Mouse (Mus musculus) midbrain, embryonic 11.5 days (tissue): ENCODE measurements around the gene Megf11. TPM values are rescaled to one million over a fixed set of nuclear protein-coding genes. Genes with fewer than 3 reads are reported as not detected.
"Not testable (repeated sequence)": the region's sequence is repeated elsewhere in the genome, so short reads cannot be mapped to it uniquely, and the experiment has no call there.

ENCODE experiments used
- ATAC-seq: fragments of 200-750 bp; cut with Nextera tagmentation; 2 replicates; pipeline ENCODE4 v1.8.0; 2017; ENCODE audit warnings: moderate TSS enrichment, moderate library complexity; ENCODE audit not compliant: low FRiP score
- DNase-seq: peaks from one replicate; pipeline ENCODE4 v3.0.0; 2015; ENCODE audit warnings: low spot score; ENCODE audit errors: missing footprints
- H3K27ac ChIP-seq: fragments of 300-500 bp; sonication (generic); 2 replicates; pipeline ENCODE4 v1.5.1; 2014; ENCODE audit warnings: low read depth, low read length
- H3K27me3 ChIP-seq: fragments of 300-500 bp; sonication (generic); 2 replicates; pipeline ENCODE4 v1.6.1; 2014; ENCODE audit warnings: mild to moderate bottlenecking, low read length, moderate library complexity, mixed read lengths; ENCODE audit not compliant: control insufficient read depth, insufficient read depth
- H3K36me3 ChIP-seq: fragments of 300-500 bp; sonication (generic); 2 replicates; pipeline ENCODE4 v1.6.1; 2014; ENCODE audit warnings: mild to moderate bottlenecking, low read length, moderate library complexity, mixed read lengths; ENCODE audit not compliant: control insufficient read depth, insufficient read depth
- H3K4me1 ChIP-seq: fragments of 300-500 bp; sonication (generic); 2 replicates; pipeline ENCODE4 v1.6.1; 2014; ENCODE audit warnings: low read length; ENCODE audit not compliant: control insufficient read depth, insufficient read depth
- H3K4me2 ChIP-seq: fragments of 300-500 bp; sonication (generic); 2 replicates; pipeline ENCODE4 v1.6.1; 2014; ENCODE audit warnings: mild to moderate bottlenecking, moderate library complexity
- H3K4me3 ChIP-seq: fragments of 300-500 bp; sonication (generic); 2 replicates; pipeline ENCODE4 v1.5.1; 2014; ENCODE audit warnings: low read depth, low read length
- H3K9ac ChIP-seq: fragments of 300-500 bp; sonication (generic); 2 replicates; pipeline ENCODE4 v1.6.1; 2014; ENCODE audit warnings: low read length
- H3K9me3 ChIP-seq: fragments of 300-500 bp; sonication (generic); 2 replicates; pipeline ENCODE4 v1.6.1; 2016; ENCODE audit warnings: low read length; ENCODE audit not compliant: control insufficient read depth
- WGBS: fragments of 180-500 bp; shearing (Covaris S2); extraction: QIAGEN DNeasy Blood & Tissue Kit; methylation state at CpG from one replicate; pipeline ENCODE4 v1.1.7; 2014; 5-methylcytosine and 5-hydroxymethylcytosine counted together
- polyA plus RNA-seq: library from polyadenylated mRNA; unstranded; fragments of >200 nt; fragmentation: Nextera tagmentation; extraction: Ambion mirVana; gene quantifications from 2 replicates; pipeline ENCODE4 v1.2.1, GENCODE M21; 2014

Megf11 gene
- polyA plus RNA-seq, 1 experiment from 2014 or later, result 3.1 TPM

GRCm38 (mm10) chr9:64719526-64720163 lies 334.2 kb downstream of the Megf11 start:
- 91% methylated on average over 5 of the region's 5 CpGs for WGBS
- Histone ChIP-seq H3K4me3 (no peak overlapping the region), H3K27me3 (no peaks in the 10 kb centered on the region), H3K9ac (no peak overlapping the region), H3K4me2 (no peak overlapping the region), H3K36me3 (no peaks in the 10 kb centered on the region), H3K27ac (no peak overlapping the region), H3K9me3 (no peaks in the 10 kb centered on the region), H3K4me1 (no peaks in the 10 kb centered on the region)
- DNase-seq (peak; percentile 17), ATAC-seq (no peak)

DNA sequence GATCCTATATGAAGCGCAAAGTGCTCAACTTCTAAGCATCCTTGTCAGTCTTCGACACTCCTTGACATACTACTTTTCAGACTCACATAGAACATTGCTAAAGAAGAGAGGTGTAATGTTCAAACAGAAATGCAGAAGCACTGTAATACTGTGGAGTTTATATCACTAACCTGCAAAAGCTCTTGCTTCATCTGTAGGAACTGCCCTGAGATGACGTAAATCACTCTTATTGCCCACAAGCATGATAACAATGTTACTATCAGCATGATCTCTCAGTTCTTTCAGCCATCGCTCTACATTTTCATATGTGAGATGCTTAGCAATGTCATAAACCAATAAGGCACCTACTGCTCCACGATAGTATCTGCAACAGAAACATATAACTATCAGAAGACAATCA lies 341.0 kb downstream of the Megf11 start:
- DNase-seq (peak; percentile 12), ATAC-seq (no peak)
- Histone ChIP-seq H3K9me3 (no peaks in the 10 kb centered on the region), H3K4me3 (no peak overlapping the region), H3K36me3 (no peaks in the 10 kb centered on the region; the same call in 1 of the 2 replicates), H3K4me2 (no peak overlapping the region), H3K9ac (no peak overlapping the region), H3K27me3 (no peaks in the 10 kb centered on the region), H3K27ac (no peak overlapping the region), H3K4me1 (no peaks in the 10 kb centered on the region)
- 96% methylated on average over 5 of the region's 5 CpGs for WGBS

DNA sequence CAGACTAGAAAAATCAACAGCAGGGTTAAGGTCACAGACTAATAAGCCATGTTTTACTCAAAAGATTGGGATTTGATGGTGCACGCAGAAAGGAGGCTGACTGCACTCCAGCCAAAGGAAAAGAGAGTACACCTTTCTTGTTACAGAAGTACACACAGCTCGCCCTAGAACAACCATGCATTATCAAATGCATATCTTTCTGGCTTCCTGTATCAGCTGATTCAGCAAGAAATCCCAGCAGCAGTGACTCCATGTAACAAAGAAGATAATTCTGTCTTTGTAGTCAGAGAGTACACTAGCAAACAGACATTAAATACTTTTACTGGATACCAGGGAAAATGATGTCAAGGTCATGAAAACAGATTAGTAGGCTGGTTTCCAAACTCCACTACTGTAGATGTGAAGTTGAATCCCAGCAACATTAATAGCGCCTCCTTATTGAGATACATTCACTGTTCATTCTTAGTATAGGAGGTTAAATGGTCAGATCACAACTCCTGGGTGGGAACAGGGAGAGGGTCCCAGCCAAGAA lies 345.7 kb downstream of the Megf11 start:
- H3K27me3 ChIP-seq, result no peaks in the 10 kb centered on the region
- WGBS, result 91% methylated on average over 3 of the region's 3 CpGs
- no peak overlapping the region for H3K4me2 ChIP-seq
- no peaks in the 10 kb centered on the region for H3K36me3 ChIP-seq
- DNase-seq (peak; percentile 35), ATAC-seq (no peak)
- H3K4me1 ChIP-seq, result peaks cover 4% of the 10 kb centered on the region
- no peak overlapping the region for H3K9ac ChIP-seq
- H3K9me3 ChIP-seq, result no peaks in the 10 kb centered on the region
- H3K4me3 ChIP-seq, result no peak overlapping the region
- H3K27ac ChIP-seq, result no peak overlapping the region

DNA sequence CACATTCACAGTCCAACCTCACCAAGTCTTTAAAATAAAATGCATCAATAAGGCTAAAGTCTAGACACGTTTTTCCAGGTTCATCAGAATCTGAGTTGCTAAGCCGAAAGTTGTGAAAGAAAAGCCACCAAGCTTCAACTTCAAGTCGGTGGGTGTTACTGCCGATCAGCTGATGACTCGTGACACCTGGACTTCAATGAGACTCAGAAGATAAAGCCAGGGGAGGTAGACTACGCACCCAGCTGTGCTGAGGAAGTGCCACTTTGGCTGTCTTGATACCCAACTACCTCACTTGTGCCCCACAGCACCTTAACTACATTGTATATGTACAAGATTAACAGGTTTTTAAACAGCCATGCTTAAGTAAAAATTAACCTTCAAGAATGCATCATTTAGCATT lies 348.7 kb downstream of the Megf11 start:
- no peak for DNase-seq
- Histone ChIP-seq H3K36me3 (no peaks in the 10 kb centered on the region), H3K4me3 (no peak overlapping the region), H3K27me3 (no peaks in the 10 kb centered on the region), H3K4me2 (no peak overlapping the region), H3K9ac (no peak overlapping the region), H3K27ac (no peak overlapping the region), H3K9me3 (no peaks in the 10 kb centered on the region), H3K4me1 (peaks cover 6% of the 10 kb centered on the region)
- ATAC-seq, result no peak
- 81% methylated on average over 6 of the region's 6 CpGs for WGBS

- not testable (repeated sequence) for H3K4me3 ChIP-seq, H3K9me3 ChIP-seq, ATAC-seq, DNase-seq, H3K9ac ChIP-seq, H3K27me3 ChIP-seq, H3K4me1 ChIP-seq, H3K36me3 ChIP-seq, H3K4me2 ChIP-seq, H3K27ac ChIP-seq
- WGBS, result 87% methylated on average over 7 of the region's 7 CpGs
Observed at GRCm38 (mm10) chr9:64734992-64735391, 349.6 kb downstream of the Megf11 start.

DNA sequence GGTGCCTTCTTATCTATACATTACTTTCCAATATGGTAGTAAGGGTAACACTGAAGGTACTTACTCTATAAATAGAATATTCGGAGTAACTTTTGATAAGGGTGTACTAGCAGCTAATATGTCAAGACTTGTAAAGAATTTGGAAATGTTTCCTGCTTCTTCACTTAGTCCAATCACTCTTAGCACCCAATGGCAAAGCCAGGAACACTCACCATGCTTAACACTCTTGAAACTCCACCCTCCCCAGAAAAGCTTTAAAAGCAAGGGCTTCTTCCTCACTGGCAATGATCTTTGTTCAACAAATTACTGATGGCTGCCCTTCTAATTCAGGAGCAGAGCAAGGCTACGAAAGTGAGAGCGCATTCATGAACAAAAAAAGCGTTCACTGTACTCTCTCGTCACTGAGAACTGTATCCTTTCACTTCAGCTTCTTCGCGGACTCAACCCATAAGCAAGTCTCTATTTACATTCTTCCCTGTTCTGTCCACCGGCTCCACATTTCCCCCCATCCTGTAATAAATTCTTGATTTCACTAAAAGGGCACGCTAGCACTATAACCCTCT lies 350.7 kb downstream of the Megf11 start:
- Histone ChIP-seq H3K4me3 (peak overlapping the region; percentile 98), H3K4me1 (peaks cover 6% of the 10 kb centered on the region), H3K9me3 (no peaks in the 10 kb centered on the region), H3K4me2 (peak overlapping the region; percentile 59), H3K9ac (peak overlapping the region; percentile 89), H3K27me3 (no peaks in the 10 kb centered on the region), H3K27ac (0 out of 2 replicates have a peak overlapping the region, but pooled peaks have one; percentile 13), H3K36me3 (no peaks in the 10 kb centered on the region)
- ATAC-seq, result no peak
- 15% methylated on average over 9 of the region's 9 CpGs for WGBS
- DNase-seq, result no peak

GRCm38 (mm10) chr9:64736639-64737405 lies 351.4 kb downstream of the Megf11 start:
- no peaks in the 10 kb centered on the region for H3K36me3 ChIP-seq
- ATAC-seq (peak; percentile 80), DNase-seq (peak; percentile 95)
- H3K4me1 ChIP-seq, result peaks cover 6% of the 10 kb centered on the region
- peak overlapping the region; percentile 98 for H3K4me3 ChIP-seq
- 0% methylated on average over 33 of the region's 35 CpGs for WGBS
- peak overlapping the region; percentile 59 for H3K4me2 ChIP-seq
- H3K9ac ChIP-seq, result peak overlapping the region; percentile 89
- H3K9me3 ChIP-seq, result no peaks in the 10 kb centered on the region
- H3K27ac ChIP-seq, result peak overlapping the region; percentile 48
- H3K27me3 ChIP-seq, result no peaks in the 10 kb centered on the region

DNA sequence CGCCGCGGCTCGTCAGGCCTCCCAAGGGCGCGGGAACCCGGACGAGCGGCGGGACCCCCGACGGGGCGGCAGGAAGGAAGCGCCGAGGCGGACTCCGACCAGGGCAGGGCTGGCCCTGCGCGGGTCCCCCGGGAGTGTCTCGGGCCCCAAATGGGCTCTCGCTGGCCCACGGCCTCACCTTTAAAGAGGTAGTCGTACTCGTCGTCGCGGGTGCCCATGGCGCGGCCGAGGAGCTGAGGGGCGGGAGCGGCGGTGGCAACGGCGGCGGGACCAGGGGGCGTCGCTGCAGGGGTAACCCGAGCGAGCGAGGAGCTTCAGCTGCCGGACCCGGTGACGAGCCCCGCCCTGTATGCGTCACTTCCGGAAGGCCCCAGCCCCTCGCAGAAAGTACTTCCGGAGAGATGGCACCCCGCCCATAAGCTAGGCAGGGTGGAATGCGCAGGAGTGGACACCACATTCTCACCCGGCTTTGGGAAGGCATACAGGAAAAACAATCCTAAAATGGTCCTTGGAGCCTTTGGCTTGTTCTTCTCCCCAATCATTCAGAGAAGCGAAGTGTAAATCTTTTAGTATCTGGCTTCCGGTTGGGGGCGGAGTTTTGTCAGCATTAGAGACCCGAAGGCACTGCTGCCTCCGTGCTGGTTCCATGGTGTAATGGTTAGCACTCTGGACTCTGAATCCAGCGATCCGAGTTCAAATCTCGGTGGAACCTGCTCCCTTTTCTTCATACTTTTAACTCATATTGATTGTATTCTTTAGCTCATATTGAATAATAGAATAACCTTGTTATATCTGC lies 352.2 kb downstream of the Megf11 start, which contains the start of gene Rab11a:
Gene Rab11a, minus strand, starts transcription at position 353 of the 796 bp plus-strand sequence.
- Histone ChIP-seq H3K4me1 (peaks cover 6% of the 10 kb centered on the region), H3K27ac (peak within 1 kb of the TSS; percentile 48), H3K4me3 (peak within 1 kb of the TSS; percentile 98), H3K27me3 (no peaks in the 10 kb centered on the region), H3K4me2 (peak within 1 kb of the TSS; percentile 59), H3K9ac (peak within 1 kb of the TSS; percentile 89), H3K9me3 (no peaks in the 10 kb centered on the region), H3K36me3 (no peaks in the 10 kb centered on the region)
- ATAC-seq (peak; percentile 97), DNase-seq (peak; percentile 100)
- WGBS, result under 1% methylated on average over 61 of the region's 61 CpGs
